Mouse (Mus musculus) layer of hippocampus, adult 2 months (tissue): ENCODE data around the gene Dido1. TPM values are rescaled to one million over a fixed set of nuclear protein-coding genes. Genes with fewer than 3 reads are reported as not detected.
A peak's percentile ranks its signal among the peaks of the same experiment; 100 is the strongest.

Source experiments
- DNase-seq, 2 experiments: peaks; one replicate each; pipeline ENCODE4 v3.0.0; 2022; ENCODE audit warnings: low spot score in 2 of 2
- H3K27ac ChIP-seq: fragments of 200-600 bp; 2 replicates; pipeline ENCODE4 v1.8.1; 2022
- H3K4me3 ChIP-seq: fragments of 200-600 bp; 2 replicates; pipeline ENCODE4 v1.8.1; 2022; ENCODE audit warnings: mild to moderate bottlenecking
- CTCF ChIP-seq: fragments of 200-600 bp; conservative IDR thresholded peaks from 2 replicates; pipeline ENCODE4 v1.8.1; 2022; ENCODE audit warnings: antibody characterized with exemption, mild to moderate bottlenecking, moderate library complexity
- total RNA-seq, 2 experiments: library from RNA; stranded (reverse); gene quantifications; 2 replicates each; pipeline ENCODE4 v1.2.3; 2021

Gene Dido1
- total RNA-seq, 2 experiments from 2014 or later = 58.3 to 60.7 TPM

DNA sequence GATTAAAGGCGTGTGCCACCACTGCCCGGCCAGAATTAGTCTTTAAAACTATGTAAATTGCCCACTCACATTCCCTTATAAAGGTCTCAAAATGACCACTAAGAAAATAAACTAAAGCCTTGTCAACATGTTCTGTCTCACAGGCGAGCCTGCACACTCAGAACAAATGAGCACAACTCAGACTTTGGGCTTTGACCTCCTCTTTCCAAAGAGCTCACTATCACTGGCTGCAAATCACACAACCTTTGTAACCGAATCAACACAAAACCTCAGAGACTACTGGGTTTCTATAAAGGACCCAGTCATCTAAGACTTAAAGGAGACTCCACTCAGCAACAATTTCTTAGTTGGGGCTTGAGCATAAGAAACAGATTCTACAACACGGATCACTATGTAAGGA, 9.3 kb downstream of the Dido1 start:
- no peak for TF ChIP-seq CTCF
- DNase-seq = no peak
- peak overlapping the region; percentile 74 for H3K4me3 ChIP-seq
- H3K27ac ChIP-seq = peak overlapping the region; percentile 96; the same call in 1 of the 2 replicates

- DNase-seq = peak in 1 of 2 experiments; percentile 45
- Histone ChIP-seq H3K4me3 (no peak overlapping the region), H3K27ac (peak overlapping the region; percentile 21; the same call in 1 of the 2 replicates)
- TF ChIP-seq CTCF = no peak
Observed at GRCm38 (mm10) chr2:180695176-180695575, 14.6 kb downstream of the Dido1 start.

- TF ChIP-seq CTCF = no peak
- Histone ChIP-seq H3K4me3 (no peak overlapping the region; the same call in 1 of the 2 replicates), H3K27ac (peak overlapping the region; percentile 86)
- DNase-seq = peak; percentile 24 to 39
Observed at GRCm38 (mm10) chr2:180692630-180693029, 17.2 kb downstream of the Dido1 start.

GRCm38 (mm10) chr2:180689841-180690240, 20.0 kb downstream of the Dido1 start:
- DNase-seq = no peak
- TF ChIP-seq CTCF = no peak
- H3K4me3 ChIP-seq = no peak overlapping the region
- H3K27ac ChIP-seq = peak overlapping the region; percentile 44

DNA sequence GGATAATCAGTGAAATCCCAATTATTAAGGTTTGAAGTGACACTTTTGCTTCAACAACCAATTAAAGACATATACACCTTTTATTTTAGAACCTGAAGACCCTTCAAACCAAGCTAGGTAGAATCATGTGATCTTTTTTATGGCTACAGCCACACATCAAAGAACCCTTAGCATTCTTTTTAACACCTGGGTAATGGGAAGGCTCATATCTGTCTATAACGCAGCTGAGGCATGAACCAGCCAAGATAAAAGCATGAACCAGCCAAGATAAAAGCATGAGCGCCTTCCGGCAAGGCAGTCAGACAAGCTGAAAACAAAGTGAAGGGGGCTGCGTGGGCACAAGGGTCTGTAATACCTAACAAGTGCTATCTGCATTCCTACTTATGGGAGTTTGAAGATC, 25.8 kb downstream of the Dido1 start:
- no peak overlapping the region for H3K4me3 ChIP-seq
- no peak for DNase-seq
- no peak overlapping the region for H3K27ac ChIP-seq
- no peak for TF ChIP-seq CTCF

DNA sequence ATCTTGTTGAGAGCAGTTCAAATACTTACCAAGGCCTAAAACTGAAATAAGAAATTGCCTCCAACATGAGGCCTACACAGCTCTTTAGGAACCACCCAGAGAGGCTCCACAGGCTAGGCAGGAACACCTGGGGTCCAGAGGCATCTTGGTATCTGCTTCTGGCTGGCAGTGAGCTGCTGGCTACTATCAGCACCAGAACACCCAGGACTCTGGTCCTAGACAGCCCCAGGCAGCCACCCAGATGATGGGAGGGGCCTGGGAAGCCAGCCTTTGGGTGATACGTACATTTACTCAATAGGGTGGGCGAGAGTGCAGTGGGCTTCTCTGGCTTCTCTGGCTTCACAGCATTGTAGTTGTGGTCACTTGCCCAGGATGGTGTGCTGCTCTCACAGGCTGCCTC, 26.3 kb downstream of the Dido1 start:
- no peak for DNase-seq
- Histone ChIP-seq H3K4me3 (no peak overlapping the region), H3K27ac (no peak overlapping the region)
- no peak for TF ChIP-seq CTCF

DNA sequence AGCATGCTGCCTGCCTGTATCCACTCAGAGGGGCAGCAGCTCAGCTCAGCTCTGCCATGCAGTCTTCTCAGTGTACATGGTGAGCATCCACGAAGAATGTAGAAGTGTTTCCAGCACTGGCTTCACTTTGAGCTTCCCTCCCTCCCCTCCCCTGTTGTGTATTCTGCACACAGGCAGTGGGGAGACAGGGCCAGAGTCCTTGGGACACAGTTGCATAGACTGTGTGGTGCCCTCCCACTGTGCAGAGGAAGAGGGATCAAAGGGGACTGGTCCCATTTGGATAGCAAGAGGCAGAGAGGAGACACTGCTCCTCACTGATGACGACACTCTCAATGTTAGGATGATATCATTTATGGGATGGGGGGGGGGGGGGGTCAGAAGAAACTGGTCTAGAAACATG, 28.6 kb downstream of the Dido1 start:
- Histone ChIP-seq H3K27ac (no peak overlapping the region), H3K4me3 (no peak overlapping the region)
- no peak for DNase-seq
- no peak for TF ChIP-seq CTCF

GRCm38 (mm10) chr2:180678609-180679140, 31.1 kb downstream of the Dido1 start:
- H3K4me3 ChIP-seq = no peak overlapping the region
- H3K27ac ChIP-seq = no peak overlapping the region
- TF ChIP-seq CTCF = peak; percentile 86
- DNase-seq = peak; percentile 58 to 73

DNA sequence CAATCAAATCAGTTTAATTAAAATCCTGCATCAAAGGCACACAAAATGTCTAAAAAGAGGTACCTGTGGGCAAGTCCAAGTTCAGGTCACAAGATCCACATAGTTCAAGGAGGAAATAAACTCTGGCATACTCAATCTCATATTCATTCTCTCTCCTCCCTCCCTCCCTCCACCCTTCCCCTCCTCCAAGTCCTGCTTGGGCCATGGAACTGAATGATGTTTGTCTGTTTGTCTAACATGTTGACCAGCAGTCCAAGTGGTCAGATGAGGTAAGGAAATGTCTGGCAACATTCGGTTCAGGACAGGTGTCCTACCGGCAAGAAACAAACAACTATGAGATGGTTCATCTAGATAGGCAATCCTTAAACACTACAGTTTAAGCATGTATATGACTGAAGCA, 33.1 kb downstream of the Dido1 start:
- TF ChIP-seq CTCF = no peak

GRCm38 (mm10) chr2:180662008-180662407, 47.8 kb downstream of the Dido1 start:
- H3K4me3 ChIP-seq = no peak overlapping the region
- TF ChIP-seq CTCF = no peak
- DNase-seq = no peak

More for the DNA sequence above, 33.1 kb downstream of the Dido1 start:
- Histone ChIP-seq H3K4me3 (no peak overlapping the region), H3K27ac (no peak overlapping the region)
- DNase-seq = no peak

GRCm38 (mm10) chr2:180660521-180660920, 49.3 kb downstream of the Dido1 start:
- no peak for DNase-seq
- TF ChIP-seq CTCF = no peak
- no peak overlapping the region for H3K4me3 ChIP-seq
- no peak overlapping the region for H3K27ac ChIP-seq

More at GRCm38 (mm10) chr2:180662008-180662407, 47.8 kb downstream of the Dido1 start:
- no peak overlapping the region for H3K27ac ChIP-seq

DNA sequence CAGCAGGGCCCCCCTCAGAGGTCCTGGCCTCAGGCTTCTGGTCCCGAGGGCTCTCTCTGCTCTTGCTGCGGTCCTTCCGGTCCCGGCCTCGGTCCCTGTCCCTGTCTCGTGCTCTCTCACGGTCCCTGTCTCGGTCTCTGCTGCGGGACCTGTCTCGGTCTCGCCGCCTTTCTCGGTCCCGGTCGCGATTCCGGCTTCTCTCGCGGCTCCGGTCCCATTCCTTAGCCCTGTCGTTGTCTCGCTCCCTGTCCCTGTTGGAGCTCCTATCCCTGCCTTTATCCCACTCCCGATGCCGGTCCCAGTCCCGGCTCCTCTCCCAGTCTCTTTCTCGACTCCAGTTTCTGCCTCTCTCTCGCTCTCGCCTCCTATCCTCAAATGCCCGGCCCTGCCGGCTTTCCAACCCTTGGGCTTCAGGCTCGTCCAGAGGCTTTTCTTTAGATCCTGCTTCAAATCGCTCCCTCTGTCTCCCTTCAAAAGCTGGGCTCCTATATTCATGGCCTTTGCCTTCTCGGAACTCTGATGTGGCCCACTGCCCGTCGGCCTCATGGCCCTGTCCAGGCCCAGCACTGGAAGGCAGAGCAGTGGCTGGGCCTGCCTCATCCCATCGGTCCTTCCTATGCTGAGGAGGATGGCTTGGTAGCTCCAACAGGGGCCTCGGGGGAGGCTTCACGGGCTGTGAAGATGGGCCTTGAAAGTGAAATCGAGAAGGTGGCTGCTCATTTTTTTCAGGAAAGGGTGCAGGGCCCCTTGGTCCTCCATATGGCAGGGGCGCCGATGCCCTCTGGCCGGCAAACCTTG, 50.2 kb downstream of the Dido1 start:
- TF ChIP-seq CTCF = no peak
- no peak for DNase-seq
- peak overlapping the region; percentile 20; the same call in 1 of the 2 replicates for H3K4me3 ChIP-seq
- no peak overlapping the region for H3K27ac ChIP-seq

DNA sequence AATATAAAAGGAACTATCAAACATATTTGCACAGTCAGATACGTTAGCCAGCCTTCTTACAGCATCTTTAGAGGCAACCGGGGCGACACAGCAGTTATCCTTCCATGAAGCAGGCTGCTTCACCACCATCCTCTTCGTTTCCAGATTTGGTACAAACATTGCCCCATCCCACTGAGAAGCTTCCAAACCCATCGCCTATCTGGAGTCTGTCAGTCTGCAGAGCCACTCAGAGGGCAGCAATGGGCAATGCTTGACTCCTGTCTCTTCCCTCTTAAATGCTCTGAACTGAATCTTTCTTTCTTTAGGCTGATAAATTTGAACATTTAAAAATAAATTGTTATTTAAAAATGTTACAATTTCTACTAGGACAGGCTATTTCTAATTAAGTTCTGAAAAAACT, 51.4 kb downstream of the Dido1 start:
- DNase-seq = no peak
- Histone ChIP-seq H3K27ac (no peak overlapping the region), H3K4me3 (no peak overlapping the region)
- no peak for TF ChIP-seq CTCF
